Mouse (Mus musculus) fibroblast of lung, adult 2 months (primary cell): Measurements from ENCODE around the gene Ccr4.

Experiments used
- DNase-seq: peaks from one replicate; pipeline ENCODE4 v3.0.0-alpha.2; 2011; ENCODE audit warnings: low read depth

Gene Ccr4

GRCm38 (mm10) chr9:114468701-114469100, 36.0 kb downstream of the Ccr4 start:
- no peak for DNase-seq

- no peak for DNase-seq
Observed at GRCm38 (mm10) chr9:114468217-114468616, 36.5 kb downstream of the Ccr4 start.

DNA sequence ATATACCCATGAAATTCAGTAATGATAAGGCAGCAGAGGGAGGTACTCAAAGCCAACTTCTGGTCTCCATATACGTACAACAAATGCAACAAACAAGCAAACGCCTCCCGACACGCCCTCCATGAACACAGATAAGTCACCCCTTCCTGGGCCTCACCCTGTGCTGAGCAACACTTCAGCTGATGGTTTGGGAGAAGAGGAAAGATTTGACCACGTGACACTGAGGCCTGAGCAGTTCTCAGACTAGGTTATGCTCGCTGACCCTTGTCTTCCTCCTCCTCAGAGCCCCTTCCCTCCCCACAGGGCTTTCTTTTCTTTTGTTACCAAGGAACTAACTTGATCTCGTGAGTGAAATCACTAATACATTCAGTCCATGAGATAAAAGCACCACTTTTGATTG, 37.8 kb downstream of the Ccr4 start:
- no peak for DNase-seq

- no peak for DNase-seq
Observed at GRCm38 (mm10) chr9:114465442-114465841, 39.3 kb downstream of the Ccr4 start.

DNA sequence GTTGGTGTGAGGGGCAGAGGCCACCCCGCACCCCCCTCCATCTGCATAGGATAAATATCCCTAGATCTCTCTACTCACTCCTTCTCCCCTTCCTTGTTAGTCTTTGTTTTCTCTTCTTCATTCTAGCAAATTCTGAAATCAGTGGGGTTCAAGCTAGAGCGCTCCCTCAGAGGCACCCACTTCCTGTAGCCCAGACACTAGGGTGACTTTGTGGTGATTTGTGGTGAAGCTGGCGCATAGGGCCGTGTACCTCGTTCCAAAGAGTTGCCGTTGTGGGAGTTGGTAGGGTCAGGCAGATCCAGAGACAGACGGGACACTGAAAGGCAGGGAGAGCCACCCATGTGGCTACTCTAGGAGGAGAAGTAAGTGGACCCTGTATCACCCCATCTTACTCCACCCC, 42.1 kb downstream of the Ccr4 start:
- DNase-seq = no peak

DNA sequence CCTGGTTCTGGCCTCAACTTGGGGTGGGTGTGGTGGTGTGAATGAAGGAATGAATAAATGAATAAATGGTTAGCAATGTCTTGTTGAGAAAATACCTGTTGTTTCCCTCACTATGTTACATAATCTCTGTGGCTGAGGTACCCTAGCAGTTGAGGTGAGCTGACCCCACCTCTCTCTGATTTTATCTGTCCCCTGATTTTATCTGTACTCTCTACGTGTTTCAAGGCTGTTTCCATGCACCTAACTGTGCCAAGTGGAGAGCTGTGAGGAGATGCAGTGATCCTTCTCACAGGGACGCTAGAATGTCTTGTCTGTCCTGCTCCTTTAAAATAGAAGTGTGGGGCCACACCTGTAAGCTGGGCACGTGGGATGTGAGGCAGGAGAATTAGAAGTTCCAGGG, 46.3 kb downstream of the Ccr4 start:
- no peak for DNase-seq

GRCm38 (mm10) chr9:114455420-114455819, 49.3 kb downstream of the Ccr4 start:
- DNase-seq = no peak

- DNase-seq = no peak
Observed at GRCm38 (mm10) chr9:114452418-114452817, 52.3 kb downstream of the Ccr4 start.

DNA sequence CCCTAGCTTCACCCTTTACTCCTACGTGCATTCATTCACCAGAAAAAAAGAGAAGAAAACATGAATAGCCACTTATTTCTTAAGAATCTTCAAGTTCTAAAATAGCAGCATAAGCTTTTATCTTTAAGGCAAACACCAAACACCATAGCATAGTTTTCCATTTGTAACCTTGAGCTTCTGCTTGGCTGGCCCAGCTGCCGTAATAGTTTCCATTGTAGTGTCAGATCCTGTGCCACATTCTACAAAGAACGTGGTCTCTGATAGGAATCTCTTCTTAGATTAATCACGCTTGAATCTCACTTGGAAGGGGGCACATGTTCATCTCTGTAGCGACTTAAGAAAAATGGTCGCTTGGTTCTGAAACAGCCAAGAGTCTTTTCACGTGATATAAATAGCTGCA, 53.1 kb downstream of the Ccr4 start:
- no peak for DNase-seq

DNA sequence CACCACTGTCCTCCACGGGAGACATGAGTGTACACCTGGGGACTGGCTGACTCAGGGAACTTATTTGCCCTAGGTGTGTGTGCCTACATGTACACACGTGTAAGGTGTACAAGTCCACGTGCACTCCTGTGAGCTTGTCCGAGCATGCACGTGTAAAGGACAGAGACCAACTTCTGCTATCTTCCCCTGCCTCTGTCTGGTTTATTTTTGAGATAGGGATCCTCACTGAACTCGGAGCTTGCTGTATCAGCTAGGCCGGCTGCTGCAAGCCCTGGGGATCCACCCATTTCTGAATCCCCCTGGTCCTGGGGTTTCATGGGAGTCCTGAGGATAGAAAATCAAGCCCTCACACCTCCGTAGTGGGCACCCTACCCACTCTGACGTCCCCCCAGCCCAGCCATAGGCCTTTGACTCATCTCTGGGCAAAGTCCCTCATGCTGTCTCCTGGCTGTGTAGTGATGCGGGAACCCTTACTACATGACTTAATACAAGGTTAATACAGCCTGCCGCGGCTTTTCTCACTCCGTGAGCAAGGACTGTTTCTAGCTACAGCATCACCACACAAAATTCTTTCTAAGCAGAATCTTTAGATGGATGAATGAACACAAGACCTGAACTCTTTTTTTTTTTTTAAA, 55.5 kb downstream of the Ccr4 start:
- no peak for DNase-seq

DNA sequence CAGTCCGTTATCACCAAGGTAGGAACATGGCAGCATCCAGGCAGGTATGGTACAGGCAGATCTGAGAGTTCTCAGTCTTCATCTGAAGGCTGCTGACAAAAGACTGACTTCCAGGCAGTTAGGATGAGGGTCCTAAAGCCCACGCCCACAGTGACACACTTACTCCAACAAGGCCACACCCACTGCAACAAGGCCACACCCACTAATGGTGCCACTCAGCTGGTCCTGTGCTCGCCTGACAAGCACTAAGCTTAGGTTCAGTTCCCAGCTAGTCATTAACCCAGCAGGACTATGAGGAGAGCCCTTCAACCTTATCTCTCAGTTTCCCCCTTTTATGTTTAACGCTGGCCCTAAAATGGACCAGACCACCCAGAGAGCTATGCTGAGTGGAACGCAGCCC, 56.0 kb downstream of the Ccr4 start:
- DNase-seq = no peak

GRCm38 (mm10) chr9:114446887-114447286, 57.8 kb downstream of the Ccr4 start:
- DNase-seq = no peak

DNA sequence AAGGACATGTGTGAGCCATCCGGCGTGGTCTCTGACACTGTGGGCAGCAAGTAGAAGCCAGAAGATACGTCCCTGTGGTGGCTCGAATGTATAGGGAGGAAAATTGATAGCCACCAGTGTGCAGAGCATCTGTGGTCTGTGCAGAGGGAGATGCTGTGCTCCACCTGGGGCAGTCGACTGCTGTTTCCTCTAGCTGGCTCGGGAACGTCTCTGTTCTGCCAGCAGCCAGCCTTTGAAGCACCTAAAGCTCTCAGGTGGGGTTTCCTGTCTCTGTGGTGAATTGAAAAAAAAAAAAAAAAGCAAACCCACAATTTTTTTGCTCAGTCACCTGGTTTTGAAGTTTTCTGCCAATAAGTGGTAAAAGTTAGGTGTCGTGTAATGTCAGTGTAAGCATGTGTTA, 61.4 kb downstream of the Ccr4 start:
- DNase-seq = no peak

DNA sequence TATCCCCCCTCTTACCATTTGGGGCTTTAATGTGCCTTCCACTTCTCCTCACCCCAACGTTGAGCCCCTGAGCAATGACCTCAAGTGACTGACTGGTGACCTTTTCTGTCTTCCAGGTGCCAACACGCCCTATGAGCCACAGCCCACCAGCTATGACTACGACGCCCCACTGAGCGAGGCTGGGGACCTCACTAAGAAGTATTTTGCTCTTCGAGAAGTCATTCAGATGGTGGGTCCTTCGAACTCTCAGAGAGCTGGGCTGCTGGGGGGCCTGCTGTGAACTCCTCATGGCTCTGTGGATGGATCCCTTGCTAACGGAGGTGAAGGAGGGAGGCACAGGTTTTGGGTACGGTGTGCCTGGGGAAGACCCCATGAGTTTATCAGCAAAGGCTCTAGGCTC, 61.8 kb downstream of the Ccr4 start:
- no peak for DNase-seq

- DNase-seq = no peak
Observed at GRCm38 (mm10) chr9:114442225-114442624, 62.5 kb downstream of the Ccr4 start.

GRCm38 (mm10) chr9:114440548-114440947, 64.2 kb downstream of the Ccr4 start:
- no peak for DNase-seq
